Mouse (Mus musculus): Measurements from ENCODE around the gene Trim47.
A peak's percentile ranks its signal among the peaks of the same experiment; 100 is the strongest.
"Not testable (repeated sequence)": the region's sequence is repeated elsewhere in the genome, so short reads cannot be mapped to it uniquely, and the experiment has no call there.

Trim47 gene

DNA sequence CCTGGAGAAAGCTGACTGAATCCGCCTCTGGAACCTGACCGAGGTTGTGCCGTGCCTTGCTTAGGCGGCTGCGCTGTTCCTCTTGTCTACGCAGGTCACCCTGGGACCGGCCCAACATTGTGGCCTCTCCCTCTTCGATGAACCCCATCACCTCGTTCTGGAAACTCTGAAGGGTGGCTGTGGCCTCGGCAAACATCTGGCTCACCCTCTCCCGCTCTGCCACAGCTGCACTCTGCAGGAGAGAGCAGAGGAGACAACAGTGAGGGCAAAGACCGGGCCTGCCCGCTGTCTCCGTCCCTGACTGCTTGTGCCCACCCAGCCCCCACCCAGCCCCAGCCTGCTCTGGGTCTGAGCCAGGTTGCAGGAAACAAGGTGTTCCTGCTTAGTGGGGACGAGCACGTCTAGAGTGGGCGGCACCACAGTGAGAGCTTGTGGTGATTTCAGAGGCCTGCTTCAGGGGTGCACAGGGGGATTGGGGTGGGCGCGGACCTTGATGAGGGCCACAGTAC, 19.2 kb downstream of the Trim47 start:
- no peak for DNase-seq (ENCODE audit: low spot score in 2 of 2)

DNA sequence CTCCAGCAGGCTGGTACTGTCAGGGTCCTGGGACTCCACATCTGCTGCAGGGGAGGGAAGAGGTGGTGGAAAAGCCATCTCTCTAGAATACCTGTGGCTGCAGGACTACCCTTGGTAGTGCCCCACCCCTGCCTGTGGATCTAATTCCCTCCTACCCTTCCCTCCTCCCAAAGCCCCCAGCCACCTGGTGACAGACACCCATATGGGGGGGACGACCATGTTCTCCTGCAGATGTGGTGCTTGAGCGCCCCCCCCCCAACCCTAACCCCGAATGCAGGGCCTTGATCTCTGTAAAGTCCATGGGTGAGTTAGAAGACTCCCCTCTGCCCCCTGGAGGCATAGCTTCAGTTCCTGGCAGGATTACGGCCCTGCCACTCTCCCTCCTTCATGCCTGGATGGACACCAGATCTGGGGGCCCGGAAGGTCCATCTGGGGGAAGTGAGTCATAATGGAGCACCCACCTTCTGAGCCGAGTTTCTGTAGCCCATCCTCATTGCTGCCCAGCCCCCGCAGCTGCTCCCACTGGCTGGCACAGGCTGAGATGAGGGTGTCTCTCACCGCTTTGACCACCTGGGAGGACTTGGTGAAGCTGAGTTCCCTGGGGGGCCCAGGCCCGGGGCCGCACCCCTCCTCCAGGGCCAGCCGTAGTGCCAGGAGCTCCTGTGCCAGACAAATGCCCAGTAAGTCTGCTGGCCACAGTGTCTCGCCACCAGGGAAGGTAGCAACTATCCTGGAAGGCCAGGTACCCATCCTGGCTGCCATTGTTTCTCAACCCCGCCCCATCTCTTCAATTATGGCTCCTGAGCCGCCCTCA, 19.8 kb downstream of the Trim47 start:
- peak in 1 of 2 experiments; percentile 26 for DNase-seq (ENCODE audit: low spot score in 2 of 2)

DNA sequence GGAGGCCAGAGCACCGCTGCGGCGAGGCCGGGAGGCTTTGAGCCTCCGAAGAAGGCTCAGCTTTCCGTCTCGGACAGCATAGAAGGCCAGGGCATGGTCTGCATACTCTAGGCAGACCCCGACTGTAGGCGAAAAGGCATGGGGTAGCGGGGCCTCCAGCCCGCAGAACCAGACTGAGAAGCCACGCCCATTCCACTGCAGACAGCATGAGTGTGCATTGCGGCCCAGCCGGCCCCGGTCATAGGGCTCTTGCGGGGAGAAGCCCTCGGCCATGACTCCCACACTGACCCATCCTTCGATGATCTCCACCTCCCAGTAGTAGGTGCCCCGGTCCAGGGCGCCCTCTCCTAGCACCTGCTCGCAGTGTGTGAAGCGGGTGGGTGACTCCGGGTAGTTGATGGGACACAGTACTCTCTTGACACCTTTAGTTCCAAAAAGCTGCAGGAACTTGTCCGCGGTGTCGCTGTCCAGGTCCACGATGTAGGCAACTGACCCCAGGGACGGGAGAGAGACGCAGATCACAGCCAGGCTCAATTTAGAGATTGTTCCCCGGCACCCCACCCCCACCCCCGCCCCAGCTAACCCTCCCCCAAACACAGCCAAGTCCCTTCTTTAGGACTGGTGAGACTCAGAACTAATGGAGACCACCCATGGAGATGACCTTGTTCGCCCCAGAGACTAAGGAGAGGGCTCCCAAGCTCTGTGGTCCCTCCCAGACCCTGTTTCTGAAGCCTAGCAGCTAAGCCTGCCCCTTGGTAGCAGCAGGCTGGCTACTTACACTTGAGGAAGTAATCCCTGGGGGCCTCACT, 20.7 kb downstream of the Trim47 start:
- DNase-seq (ENCODE audit: low spot score in 2 of 2): peak in 1 of 2 experiments; percentile 28

DNA sequence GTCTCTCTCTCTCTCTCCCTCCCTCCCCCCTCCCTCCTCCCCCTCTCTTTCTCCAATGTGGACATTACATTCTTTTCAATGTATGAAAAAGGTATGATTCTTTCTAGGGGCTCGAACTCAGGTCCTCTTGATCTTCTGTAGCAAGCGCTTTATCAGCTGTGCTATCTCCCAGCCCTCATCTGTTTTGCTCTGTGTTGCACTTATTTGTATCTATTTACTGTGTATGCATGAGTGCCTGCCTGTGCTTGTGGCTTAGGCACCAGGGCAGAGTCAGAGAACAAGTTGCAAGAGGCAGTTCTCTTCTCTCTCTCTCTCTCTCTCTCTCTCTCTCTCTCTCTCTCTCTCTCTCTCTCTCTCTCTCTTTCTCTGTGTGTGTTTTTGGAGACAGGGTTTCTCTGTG, 21.9 kb downstream of the Trim47 start:
- no peak for DNase-seq (ENCODE audit: low spot score in 2 of 2)

DNA sequence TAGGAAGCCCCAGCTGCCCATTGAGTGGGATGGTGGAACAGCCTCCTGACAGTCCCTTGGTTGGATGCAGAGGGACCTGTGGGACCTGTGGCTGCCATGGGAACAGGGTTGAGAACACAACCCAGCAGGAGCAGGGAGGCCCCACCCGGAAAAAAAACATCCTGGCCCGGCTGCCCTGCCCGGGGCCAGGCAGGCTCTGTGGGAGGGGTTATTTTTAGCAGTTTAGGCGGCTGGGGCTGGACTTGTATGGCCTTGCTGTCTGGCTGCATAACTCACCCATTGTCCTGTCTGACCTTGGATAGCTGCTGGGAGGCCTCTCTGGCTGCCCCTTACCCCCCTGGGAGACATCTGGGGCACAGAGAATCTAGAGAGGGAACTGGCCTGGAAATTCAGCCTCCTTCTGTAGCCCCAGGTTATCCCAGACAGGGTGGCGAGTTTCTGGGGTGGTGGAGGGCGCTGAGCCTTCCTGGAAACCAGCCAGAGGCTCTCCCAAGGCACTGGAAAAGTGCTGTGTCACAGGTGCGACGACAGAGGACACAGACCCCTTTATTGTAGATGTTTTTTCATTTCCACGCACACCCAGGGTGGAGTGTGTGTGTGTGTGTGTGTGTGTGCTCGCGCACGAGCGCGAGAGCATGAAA, 22.9 kb downstream of the Trim47 start:
- DNase-seq (ENCODE audit: low spot score in 2 of 2): no peak

DNA sequence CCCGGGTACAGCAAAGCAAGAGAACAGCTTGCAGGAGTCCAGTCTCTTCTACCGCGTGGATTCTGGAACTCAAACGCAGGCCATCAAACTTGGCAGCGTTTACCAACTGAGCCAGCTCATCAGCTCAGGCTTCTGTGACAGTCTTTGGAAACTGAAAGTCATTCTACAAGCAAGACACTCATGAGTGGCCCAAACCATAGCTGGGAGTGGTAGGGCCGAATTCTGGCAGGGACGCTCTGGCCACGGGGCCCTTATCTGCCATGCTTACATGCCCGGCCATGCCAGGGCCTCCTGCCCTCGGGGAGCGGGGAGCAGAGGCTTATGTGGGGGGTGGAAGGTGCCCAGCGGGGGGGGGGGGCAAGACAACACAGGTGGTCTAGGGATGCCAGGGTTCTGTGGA, 23.4 kb downstream of the Trim47 start:
- no peak for DNase-seq (ENCODE audit: low spot score in 2 of 2)

DNA sequence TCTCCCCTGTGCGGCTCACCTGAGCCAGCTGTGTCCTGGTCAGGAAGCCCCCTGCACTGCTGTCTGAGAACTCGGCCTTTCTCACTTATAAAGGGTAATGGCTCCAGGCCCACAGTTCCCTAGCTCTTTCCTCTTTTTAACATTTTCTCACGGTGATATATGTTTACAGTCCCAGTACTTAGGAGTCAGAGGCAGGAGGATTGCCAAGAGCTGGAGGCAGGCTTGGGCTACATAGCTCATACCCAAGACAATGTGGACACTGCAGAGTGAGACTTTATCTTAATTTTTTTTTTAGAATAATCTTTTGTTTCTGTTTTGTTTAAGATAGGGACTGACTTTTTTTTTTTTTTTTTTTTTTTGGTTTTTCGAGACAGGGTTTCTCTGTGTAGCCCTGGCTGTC, 24.5 kb downstream of the Trim47 start:
- DNase-seq (ENCODE audit: low spot score in 2 of 2): no peak

DNA sequence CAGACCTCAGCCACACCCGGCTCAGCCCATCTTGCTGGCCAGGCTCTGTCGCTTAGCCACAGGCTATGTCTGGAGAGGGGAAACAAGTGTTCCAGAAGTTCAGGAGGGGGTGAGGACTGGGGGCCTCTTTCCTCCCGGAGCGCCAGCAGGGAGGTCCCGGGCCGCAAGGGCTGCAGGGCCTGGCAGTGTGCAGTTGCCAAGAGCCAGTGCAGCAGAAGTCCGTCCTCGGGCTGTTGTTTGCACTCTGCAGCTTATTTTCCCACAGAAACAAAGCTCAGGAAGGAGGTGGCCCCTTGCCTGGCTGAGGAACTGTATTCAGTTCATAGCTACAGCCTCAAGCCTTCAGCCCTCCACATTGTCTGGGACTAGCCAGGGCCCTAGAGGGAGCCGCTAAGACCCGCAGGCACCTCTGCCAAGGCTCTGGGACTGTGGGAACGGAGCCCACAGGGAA, 25.1 kb downstream of the Trim47 start:
- DNase-seq (ENCODE audit: low spot score in 2 of 2): no peak

DNA sequence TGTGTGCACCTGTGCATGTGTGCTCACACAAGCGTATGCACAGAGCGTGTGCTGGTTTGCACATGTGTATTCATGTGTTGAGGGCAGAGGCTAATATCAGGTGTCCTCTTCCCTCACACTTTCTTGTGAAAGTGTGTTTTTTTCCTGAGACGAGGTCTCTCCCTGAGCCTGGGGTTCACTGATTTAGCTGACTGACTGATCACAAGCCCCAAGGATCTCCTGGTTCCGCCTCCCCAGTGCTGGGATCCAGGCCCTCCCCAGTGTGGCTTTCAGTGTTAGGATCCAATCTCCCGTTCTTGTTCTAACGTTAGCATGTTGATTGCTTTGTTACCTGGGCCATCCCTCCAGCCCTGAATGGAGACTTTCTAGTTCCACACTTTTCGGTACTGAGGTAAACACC, 26.2 kb downstream of the Trim47 start:
- DNase-seq (ENCODE audit: low spot score in 2 of 2): no peak

DNA sequence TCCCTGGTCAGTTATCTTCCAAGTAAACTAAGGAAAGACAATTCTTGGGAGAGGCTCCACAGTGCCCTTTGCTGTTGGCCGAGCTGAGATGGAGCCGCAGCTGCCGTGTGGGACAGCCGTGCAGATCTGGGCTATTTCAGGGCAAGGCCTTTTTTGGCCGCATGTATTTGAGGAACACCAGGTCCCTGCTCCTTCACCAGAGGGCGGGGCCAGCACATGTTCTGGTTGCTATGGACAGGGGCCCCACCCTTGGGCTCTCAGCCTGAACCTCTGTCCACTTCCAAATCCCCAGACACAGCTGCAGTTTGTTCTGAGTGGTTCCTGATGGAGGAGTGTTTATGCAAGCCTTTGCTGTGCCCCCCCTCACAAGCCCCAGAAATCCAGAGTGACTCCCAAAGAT, 26.6 kb downstream of the Trim47 start:
- DNase-seq (ENCODE audit: low spot score in 2 of 2): no peak

DNA sequence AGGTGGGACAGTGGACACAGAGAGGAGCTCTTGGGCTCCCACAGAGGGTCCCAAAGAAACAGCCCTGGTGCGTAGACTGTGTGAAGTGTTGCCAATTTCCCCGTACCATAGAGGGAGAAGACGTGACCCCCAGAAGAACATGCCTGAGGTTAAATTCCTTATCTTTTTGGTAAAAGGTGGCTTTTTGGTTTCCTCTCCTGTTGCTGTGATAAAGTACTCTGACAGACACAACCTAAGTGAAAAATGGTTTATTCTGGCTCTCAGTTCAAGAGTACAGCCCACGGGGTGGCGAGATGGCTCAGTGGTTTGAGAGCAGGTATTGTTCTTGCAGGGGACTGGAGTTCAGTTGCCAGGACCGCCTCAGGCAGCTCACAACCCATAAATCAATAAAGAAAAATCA, 27.5 kb downstream of the Trim47 start:
- DNase-seq (ENCODE audit: low spot score in 2 of 2): no peak

DNA sequence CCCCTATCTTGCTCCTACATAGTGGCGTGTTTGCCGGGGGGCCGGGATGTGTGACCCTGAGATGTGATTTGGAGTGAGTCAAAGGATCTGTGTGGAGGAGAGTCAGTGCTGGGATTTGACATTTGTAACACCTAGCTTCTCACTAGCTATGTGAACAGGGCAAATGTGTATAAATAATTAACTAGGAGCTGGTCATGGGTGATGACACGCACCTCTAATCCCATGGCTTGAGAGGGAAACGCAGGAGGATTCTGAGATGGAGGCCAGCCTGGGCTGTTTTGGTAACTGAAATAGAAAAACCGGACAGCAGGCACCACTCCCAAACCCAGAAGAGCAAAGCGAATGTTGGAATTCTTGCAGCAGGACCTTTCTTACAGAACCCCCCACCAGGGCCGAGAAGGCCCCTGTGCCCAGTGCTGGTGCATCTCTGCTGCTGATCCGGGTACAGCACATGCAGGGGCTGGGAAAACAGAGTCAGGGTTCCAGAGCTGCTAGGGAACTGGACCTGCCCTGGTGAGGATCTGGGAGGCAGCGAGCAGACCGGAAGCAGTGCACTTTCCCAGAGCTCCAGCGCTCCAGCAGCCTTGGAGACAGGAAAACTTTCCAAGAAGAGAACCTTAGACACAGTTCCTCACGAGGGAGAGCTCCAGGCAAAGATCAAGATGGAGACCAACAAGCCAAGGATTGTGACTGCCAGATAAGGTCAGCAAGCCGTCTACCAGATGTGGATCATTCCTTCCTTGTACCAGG, 28.1 kb downstream of the Trim47 start:
- no peak for DNase-seq (ENCODE audit: low spot score in 2 of 2)

DNA sequence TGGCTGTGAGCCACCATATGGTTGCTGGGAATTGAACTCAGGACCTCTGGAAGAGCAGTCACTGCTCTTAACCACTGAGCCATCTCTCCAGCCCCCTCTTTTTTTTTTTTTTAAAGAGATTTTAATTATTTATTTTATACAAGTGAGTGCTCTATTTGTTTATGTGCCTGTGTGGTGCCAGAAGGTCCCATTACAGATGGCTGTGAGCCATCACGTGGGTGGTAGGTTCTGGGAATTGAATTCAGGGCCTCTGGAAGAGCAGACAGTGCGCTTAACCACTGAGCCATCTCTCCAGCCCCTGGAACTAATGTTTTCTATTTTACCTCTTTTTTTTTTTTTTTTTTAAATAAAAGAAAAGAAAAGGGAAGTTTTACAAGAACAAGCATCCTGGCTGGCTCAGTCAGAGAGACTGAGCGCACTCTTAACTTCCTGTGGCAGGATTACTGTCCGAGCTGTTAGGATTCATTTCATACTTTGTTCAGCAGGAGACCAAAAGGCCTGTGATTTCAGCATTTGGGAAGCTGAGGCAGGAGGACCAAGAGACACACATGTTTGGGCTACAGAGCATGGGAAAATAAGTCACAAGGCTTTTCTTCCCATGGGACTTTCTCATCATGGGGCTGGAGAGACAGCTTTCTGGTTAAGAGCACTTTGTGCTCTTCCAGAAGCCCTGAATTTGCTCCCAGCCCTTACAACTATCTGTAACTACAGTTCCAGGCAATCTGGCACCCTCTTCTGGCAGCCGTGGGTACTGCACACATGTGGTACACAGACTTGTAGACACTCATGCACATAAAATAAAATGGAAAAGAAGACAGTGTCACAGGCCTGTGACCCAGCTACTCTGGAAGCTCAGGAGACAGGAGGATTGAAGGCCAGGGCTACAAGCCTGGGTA, 30.5 kb downstream of the Trim47 start:
- peak in 1 of 2 experiments; percentile 78 for DNase-seq (ENCODE audit: low spot score in 2 of 2)

DNA sequence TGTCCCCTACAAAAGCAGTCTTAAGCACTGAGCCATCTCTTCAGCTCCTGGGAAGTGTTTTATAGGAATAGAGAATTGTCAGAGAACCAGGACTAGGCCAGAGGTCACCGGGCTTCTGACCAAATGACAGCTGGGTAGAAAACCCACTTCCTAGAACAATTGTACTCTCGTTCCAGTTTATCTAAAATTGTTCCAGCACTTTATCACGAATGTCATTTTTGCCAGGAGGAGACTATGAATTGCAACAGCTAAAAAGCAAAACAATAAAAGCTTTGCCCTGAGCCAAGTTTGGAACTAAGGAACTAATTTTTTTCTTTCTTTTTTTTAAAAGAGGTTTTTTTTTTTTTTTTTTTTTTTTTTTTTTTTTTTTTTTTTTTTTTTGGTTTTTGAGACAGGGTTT, 31.4 kb downstream of the Trim47 start:
- DNase-seq (ENCODE audit: low spot score in 2 of 2): no peak

DNA sequence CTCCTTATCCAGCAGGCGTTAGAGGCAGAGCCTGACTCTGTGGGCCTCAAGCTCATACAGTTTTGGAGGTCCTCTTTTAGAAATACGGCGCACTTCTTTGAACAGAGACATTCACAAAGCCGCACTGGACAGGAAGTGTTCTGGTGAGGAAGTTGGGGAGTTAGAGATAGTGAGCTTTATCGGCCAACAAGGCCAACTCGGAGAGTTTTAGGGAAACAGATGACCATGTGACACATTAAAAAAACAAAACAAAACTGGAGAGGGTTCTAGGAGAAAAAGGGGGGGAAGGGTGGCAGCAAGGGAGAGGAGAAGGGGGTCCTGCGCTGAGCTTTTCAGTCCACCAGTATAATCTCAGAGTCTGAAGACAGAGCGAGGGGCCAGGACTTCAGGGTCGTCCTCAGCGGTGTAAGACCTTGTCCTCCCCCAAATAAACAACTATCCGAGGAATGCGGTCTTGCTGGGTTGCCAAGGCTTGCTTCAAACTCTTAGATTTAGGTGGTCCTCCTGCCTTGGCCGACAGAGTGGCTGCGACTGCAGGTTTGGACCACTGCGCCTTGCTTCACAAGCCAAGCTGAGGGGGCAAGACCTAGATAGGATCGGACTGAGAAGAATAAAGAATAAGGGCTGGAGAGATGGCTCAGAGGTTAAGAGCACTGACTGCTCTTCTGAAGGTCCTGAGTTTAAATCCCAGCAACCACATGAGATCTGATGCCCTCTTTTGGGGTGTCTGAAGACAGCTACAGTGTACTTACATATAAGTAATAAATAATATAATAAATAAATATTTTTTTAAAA, 33.0 kb downstream of the Trim47 start:
- no peak for DNase-seq (ENCODE audit: low spot score in 2 of 2)

DNA sequence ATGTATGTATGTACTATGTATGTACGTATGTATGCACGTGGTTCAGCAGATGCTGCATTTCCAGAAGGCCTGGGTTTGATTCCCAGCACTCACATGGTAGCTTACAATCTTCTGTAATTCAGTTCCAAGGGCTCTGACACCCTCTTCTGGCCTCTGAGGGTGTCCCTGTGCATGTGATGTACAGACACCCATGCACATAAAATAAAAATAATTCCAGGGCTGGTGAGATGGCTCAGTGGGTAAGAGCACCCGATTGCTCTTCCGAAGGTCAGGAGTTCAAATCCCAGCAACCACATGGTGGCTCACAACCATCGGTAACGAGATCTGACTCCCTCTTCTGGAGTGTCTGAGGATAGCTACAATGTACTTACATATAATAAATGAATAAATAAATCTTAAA, 34.1 kb downstream of the Trim47 start:
- not testable (repeated sequence) for DNase-seq (ENCODE audit: low spot score in 2 of 2)

DNA sequence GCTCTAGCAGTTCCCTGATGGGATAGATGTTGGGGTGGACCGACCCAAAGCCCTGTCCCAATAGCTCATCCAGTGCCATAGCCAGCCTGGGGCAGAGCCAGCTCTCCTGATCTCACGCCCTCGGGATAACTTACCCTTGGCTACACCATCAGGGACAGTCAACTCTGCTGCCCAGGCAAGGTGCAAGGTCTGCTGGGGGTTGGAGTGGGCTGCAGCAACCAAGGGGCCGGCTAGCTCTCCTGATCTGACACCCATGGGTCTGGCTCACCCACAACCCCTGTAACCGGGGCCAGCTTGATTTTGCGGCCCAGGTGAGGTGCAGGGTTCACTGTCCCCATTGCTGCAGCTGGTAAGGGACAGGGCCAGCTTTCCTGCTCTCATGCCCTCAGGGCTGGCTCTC, 35.4 kb downstream of the Trim47 start:
- DNase-seq (ENCODE audit: low spot score in 2 of 2): no peak

DNA sequence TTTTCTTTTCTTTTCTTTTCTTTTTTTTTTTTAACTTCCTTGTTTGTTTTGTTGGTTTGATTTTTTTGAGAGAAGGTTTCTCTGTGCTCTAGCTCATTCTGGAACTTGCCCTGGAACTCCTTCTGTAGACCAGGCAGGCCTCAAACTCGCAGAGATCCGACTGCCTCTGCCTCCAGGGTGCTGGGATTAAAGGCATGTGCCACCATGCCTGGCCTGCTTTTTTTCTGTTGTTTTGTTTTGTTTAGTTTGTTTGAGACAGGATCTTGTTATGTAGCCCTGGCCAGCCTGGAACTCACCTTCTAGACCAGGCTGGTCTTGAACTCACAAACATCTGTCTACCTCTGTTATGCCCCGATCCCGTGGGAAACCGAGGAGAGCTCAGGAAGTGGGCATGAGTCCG, 37.5 kb downstream of the Trim47 start:
- no peak for DNase-seq (ENCODE audit: low spot score in 2 of 2)

DNA sequence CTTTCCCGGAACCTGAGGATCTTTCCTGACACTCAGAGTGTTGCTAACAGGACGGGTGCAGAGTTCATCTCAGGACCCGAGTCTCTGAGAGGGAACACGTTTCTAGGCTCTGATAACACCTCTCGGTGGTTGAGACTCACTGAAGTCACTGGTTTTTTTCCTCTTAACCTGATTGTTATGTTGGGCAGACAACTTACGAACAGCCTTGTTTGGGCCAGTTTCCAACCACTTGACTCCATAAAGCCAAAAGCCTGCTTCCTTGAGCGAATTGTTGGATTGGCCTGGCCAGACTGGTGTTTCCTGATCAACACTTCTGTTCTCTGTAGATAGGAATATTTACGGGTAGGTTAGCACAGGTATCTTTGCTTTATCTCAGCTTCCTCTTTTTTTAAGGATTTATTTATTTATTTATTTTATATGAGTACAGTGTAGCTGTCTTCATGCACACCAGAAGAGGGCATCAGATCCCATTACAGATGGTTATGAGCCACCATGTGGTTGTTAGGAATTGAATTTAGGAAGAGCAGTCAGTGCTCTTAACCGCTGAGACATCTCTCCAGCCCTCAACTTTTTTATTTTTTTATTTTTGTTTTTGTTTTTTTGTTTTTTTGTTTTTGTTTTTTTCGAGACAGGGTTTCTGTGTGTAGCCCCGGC, 38.1 kb downstream of the Trim47 start:
- no peak for DNase-seq (ENCODE audit: low spot score in 2 of 2)

Data from spleen, postnatal 10 days (tissue).